In the genomic region with DNA sequence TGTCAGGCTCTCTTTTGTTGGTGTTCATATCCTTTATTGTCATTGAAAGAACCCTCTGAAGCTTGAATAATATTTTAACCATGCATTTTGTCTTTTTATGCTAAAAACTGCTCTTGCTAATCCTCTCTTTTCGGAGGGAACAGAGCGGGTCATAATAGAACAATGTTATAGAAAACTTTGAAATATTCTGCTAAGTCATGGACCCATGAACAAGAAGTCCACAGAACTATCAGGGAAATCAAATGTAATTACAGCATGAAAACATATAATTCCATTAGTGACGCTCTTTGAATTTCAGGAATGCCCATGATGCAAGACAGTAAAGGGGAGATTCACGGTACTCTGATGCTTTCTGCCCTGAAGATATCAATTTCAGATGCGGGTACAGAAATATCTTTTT, we compare ENCODE assay signal across 20 mouse cellular contexts.
"Had no signal": no experiment of that assay in that cellular context is flagged by ENCODE, and none has a peak within 500 bp of the region (broad histone marks: within the 10 kb centered on the region; RNA-seq: fewer than 3 reads in every experiment).

No protein-coding gene starts in this region.

- H3K9ac ChIP-seq: limb, embryonic 12.5 days; limb, embryonic 15.5 days; liver, embryonic 14.5 days; lung, embryonic 15.5 days; stomach, embryonic 15.5 days had no signal

- ATAC-seq: midbrain, embryonic 16.5 days had no signal

- H3K9me3 ChIP-seq: limb, embryonic 12.5 days; limb, embryonic 15.5 days; lung, embryonic 15.5 days; midbrain, embryonic 10.5 days; stomach, embryonic 15.5 days had no signal

- H3K4me3 ChIP-seq: limb, embryonic 12.5 days; limb, embryonic 15.5 days; lung, embryonic 15.5 days; megakaryocyte, embryonic 14.5 days; midbrain, embryonic 10.5 days; stomach, embryonic 15.5 days had no signal

- H3K27me3 ChIP-seq: limb, embryonic 12.5 days; limb, embryonic 15.5 days; lung, embryonic 15.5 days; megakaryocyte, embryonic 14.5 days; stomach, embryonic 15.5 days had no signal

- H3K27ac ChIP-seq: limb, embryonic 12.5 days; limb, embryonic 15.5 days; liver, embryonic 14.5 days; lung, embryonic 15.5 days; midbrain, embryonic 10.5 days; stomach, embryonic 15.5 days had no signal

- DNase-seq: kidney, adult 18-20 months; kidney, adult 9 months; kidney, postnatal 14 days; kidney, postnatal 4 days; left cerebral cortex, postnatal 4 days; lung, adult 18-20 months; lung, postnatal 10 days; lung, postnatal 36 days; right cerebral cortex, postnatal 25 days; spleen, adult 18-20 months; thymus, postnatal 25 days had no signal

- H3K4me1 ChIP-seq: limb, embryonic 12.5 days; limb, embryonic 15.5 days; lung, embryonic 15.5 days; megakaryocyte, embryonic 14.5 days; stomach, embryonic 15.5 days had no signal

- H3K4me2 ChIP-seq: limb, embryonic 12.5 days; limb, embryonic 15.5 days; liver, embryonic 11.5 days; lung, embryonic 15.5 days; stomach, embryonic 15.5 days had no signal

- H3K36me3 ChIP-seq: limb, embryonic 12.5 days; limb, embryonic 15.5 days; lung, embryonic 15.5 days; midbrain, embryonic 10.5 days; stomach, embryonic 15.5 days had no signal
